Mouse (Mus musculus) G1E (cell line): ENCODE measurements around the gene Lhx2.

Experiments used
- CTCF ChIP-seq: IDR thresholded peaks from 2 replicates; pipeline ENCODE4 v1.5.1; 2012; ENCODE audit warnings: low read depth, low read length, inconsistent platforms, mixed read lengths
- GATA1 ChIP-seq: IDR thresholded peaks from 2 replicates; pipeline ENCODE4 v1.6.1; 2012; ENCODE audit warnings: borderline replicate concordance, low read length, inconsistent platforms, mixed read lengths
- POLR2AphosphoS5 ChIP-seq: IDR thresholded peaks from 2 replicates; pipeline ENCODE4 v1.6.1; 2012; ENCODE audit warnings: low read depth, low read length, inconsistent platforms; ENCODE audit not compliant: insufficient replicate concordance

GRCm38 (mm10) chr2:38354717-38355510 lies 15.8 kb downstream of the Lhx2 start:
- TF ChIP-seq GATA1 (no peak), CTCF (no peak), POLR2AphosphoS5 (no peak)
